Mouse (Mus musculus) MEL (cell line): Measurements from ENCODE around the gene Usp25.

Experiments used
- BHLHE40 ChIP-seq: IDR thresholded peaks from 2 replicates; pipeline ENCODE4 v1.6.1; 2012; ENCODE audit warnings: low read depth, mild to moderate bottlenecking, inconsistent platforms, low read length, improper control_type of control experiment, borderline replicate concordance
- CTCF ChIP-seq, 3 experiments: IDR thresholded peaks in 2 of 3; conservative IDR thresholded peaks in 1 of 3; 2 replicates each; pipeline ENCODE4 v1.5.1; 2011 to 2012; ENCODE audit warnings: low read length in 3 of 3, low read depth in 2 of 3, mild to moderate bottlenecking in 2 of 3, improper control_type of control experiment in 1 of 3, inconsistent platforms in 1 of 3, mixed read lengths in 1 of 3, moderate library complexity in 1 of 3; ENCODE audit not compliant: control insufficient read depth in 1 of 3, insufficient read depth in 1 of 3, poor library complexity in 1 of 3, severe bottlenecking in 1 of 3
- MYC ChIP-seq: IDR thresholded peaks from 2 replicates; pipeline ENCODE4 v1.6.1; 2011; ENCODE audit warnings: low read depth, mild to moderate bottlenecking, low read length, improper control_type of control experiment, moderate library complexity
- POLR2A ChIP-seq, 2 experiments: IDR thresholded peaks; 2 replicates each; pipeline ENCODE4 v1.6.1; 2011 to 2012; ENCODE audit warnings: low read length in 2 of 2, mild to moderate bottlenecking in 2 of 2, control low read depth in 1 of 2, improper control_type of control experiment in 1 of 2, low read depth in 1 of 2, moderate library complexity in 1 of 2; ENCODE audit not compliant: control insufficient read depth in 1 of 2, insufficient read depth in 1 of 2, poor library complexity in 1 of 2
- RAD21 ChIP-seq: IDR thresholded peaks from 2 replicates; pipeline ENCODE4 v1.6.1; 2011; ENCODE audit warnings: mild to moderate bottlenecking, low read depth, low read length, improper control_type of control experiment

GRCm38 (mm10) chr16:77023627-77024379, 10.3 kb downstream of the Usp25 start:
- TF ChIP-seq POLR2A (IDR thresholded peaks at IDR 0.05; ENCODE audit: control insufficient read depth in 1 of 2, insufficient read depth in 1 of 2, low read depth in 1 of 2, low read length in 2 of 2, poor library complexity in 1 of 2), result no peak
- 0 out of 2 replicates have a peak, but pooled peaks have one; percentile 15 for TF ChIP-seq BHLHE40
- no peak for TF ChIP-seq CTCF (IDR thresholded peaks at IDR 0.05 in 2 of 3, conservative IDR thresholded peaks at IDR 0.05 in 1 of 3; ENCODE audit: control insufficient read depth in 1 of 3, insufficient read depth in 1 of 3, low read depth in 2 of 3, low read length in 3 of 3, poor library complexity in 1 of 3, severe bottlenecking in 1 of 3)
- TF ChIP-seq MYC, result 0 out of 2 replicates have a peak, but pooled peaks have one; percentile 34
- no peak for TF ChIP-seq RAD21
